In genomic region chr16:13130412-13130811, GRCm38 (mm10) we compare ENCODE assay signal across 7 mouse cellular contexts. TPM values are rescaled to one million over a fixed set of nuclear protein-coding genes. Genes with fewer than 3 reads are reported as not detected.
A peak's percentile ranks its signal among the peaks of the same experiment; 100 is the strongest.
DNase-seq lines count a peak whose midpoint lies in the region; ATAC-seq and TF ChIP-seq lines count a peak whose summit lies in the region.

No protein-coding gene starts in this region.

- H3K27ac ChIP-seq in kidney, adult 2 months (ENCODE audit: insufficient read depth, low read depth, low read length): no peak overlapping the region
- H3K27ac ChIP-seq in kidney, embryonic 16.5 days (ENCODE audit: low read length): no peak overlapping the region
- H3K27ac ChIP-seq in ES-Bruce4 (ENCODE audit: insufficient read depth, low read length): no peak overlapping the region
- no peak overlapping the region for H3K27ac ChIP-seq in embryonic fibroblast, embryonic 13.5 days (ENCODE audit: insufficient read depth, low read length)

- H3K4me3 ChIP-seq in kidney, adult 2 months (ENCODE audit: insufficient read depth, low read depth, low read length): no peak overlapping the region
- H3K4me3 ChIP-seq in kidney, embryonic 16.5 days (ENCODE audit: low read length): no peak overlapping the region
- H3K4me3 ChIP-seq in C2C12 (ENCODE audit: insufficient read depth, poor library complexity, severe bottlenecking) (no peak overlapping the region), ES-Bruce4 (ENCODE audit: low read depth, low read length) (no peak overlapping the region)
- no peak overlapping the region for H3K4me3 ChIP-seq in embryonic fibroblast, embryonic 13.5 days (ENCODE audit: insufficient read depth, low read length)

- no peaks in the 10 kb centered on the region for H3K4me1 ChIP-seq in kidney, adult 2 months (ENCODE audit: control insufficient read depth, insufficient read depth, low read length)
- H3K4me1 ChIP-seq in kidney, embryonic 16.5 days (ENCODE audit: insufficient read depth, low read length): no peaks in the 10 kb centered on the region
- H3K4me1 ChIP-seq in ES-Bruce4 (ENCODE audit: control insufficient read depth, insufficient read depth, low read length): no peaks in the 10 kb centered on the region
- no peaks in the 10 kb centered on the region for H3K4me1 ChIP-seq in embryonic fibroblast, embryonic 13.5 days (ENCODE audit: control insufficient read depth, insufficient read depth, low read length)

- H3K79me2 ChIP-seq in C2C12 (ENCODE audit: control insufficient read depth, insufficient read depth): no peaks in the 10 kb centered on the region

- no peak for TF ChIP-seq POLR2A in kidney, adult 2 months (IDR thresholded peaks at IDR 0.05; ENCODE audit: low read depth, low read length)
- no peak for TF ChIP-seq POLR2A in ES-Bruce4 (IDR thresholded peaks at IDR 0.05; ENCODE audit: insufficient read depth, low read length)
- TF ChIP-seq POLR2A in embryonic fibroblast, embryonic 13.5 days (IDR thresholded peaks at IDR 0.05; ENCODE audit: low read depth, low read length): no peak

- no peak overlapping the region for H3K9ac ChIP-seq in kidney, embryonic 16.5 days (replicated peaks; ENCODE audit: low read length)
- H3K9ac ChIP-seq in ES-Bruce4 (ENCODE audit: low read depth, poor library complexity, severe bottlenecking): peak overlapping the region; percentile 37; the same call in 1 of the 2 replicates

- peak; percentile 24 for DNase-seq in kidney, adult 2 months
- no peak for DNase-seq in layer of hippocampus, adult 9-11 months

- TF ChIP-seq EP300 in ES-Bruce4 (IDR thresholded peaks at IDR 0.05; ENCODE audit: insufficient read depth, low read depth, low read length): no peak

- H3K9me3 ChIP-seq in kidney, embryonic 16.5 days (ENCODE audit: low read length): no peaks in the 10 kb centered on the region
- H3K9me3 ChIP-seq in ES-Bruce4 (replicated peaks; ENCODE audit: control insufficient read depth, insufficient read depth, low read length, poor library complexity, severe bottlenecking): no peaks in the 10 kb centered on the region

- no peak overlapping the region for H3K4me2 ChIP-seq in kidney, embryonic 16.5 days (replicated peaks; ENCODE audit: low read depth, low read length)

- no peaks in the 10 kb centered on the region for H3K79me3 ChIP-seq in C2C12 (ENCODE audit: low read depth)

- H3ac ChIP-seq in C2C12 (ENCODE audit: control insufficient read depth, insufficient read length, low read depth): no peak overlapping the region

- peaks cover 2% of the 10 kb centered on the region for H3K36me3 ChIP-seq in kidney, adult 2 months (ENCODE audit: control insufficient read depth, insufficient read depth, low read length)
- H3K36me3 ChIP-seq in kidney, embryonic 16.5 days (ENCODE audit: insufficient read depth, low read length): peaks cover 62% of the 10 kb centered on the region
- H3K36me3 ChIP-seq in C2C12 (ENCODE audit: control insufficient read depth, insufficient read depth): peaks cover 54% of the 10 kb centered on the region
- peaks cover 13% of the 10 kb centered on the region for H3K36me3 ChIP-seq in ES-Bruce4 (ENCODE audit: control insufficient read depth, insufficient read depth, low read length, poor library complexity, severe bottlenecking)

- TF ChIP-seq CTCF in kidney, adult 2 months (conservative IDR thresholded peaks at IDR 0.05; ENCODE audit: insufficient read depth, insufficient read length, low read depth, low read length): peak; percentile 66
- TF ChIP-seq CTCF in C2C12 (IDR thresholded peaks at IDR 0.05; ENCODE audit: control insufficient read depth, insufficient read depth, insufficient read length): peak; percentile 33
- TF ChIP-seq CTCF in ES-Bruce4 (IDR thresholded peaks at IDR 0.05; ENCODE audit: low read depth, low read length): peak; percentile 91
- peak; percentile 67; the same call in 1 of the 2 replicates for TF ChIP-seq CTCF in embryonic fibroblast, embryonic 13.5 days (IDR thresholded peaks at IDR 0.05; ENCODE audit: borderline replicate concordance, insufficient read depth, low read length)

- ATAC-seq in kidney, embryonic 16.5 days (ENCODE audit: low FRiP score, low TSS enrichment): no peak
- ATAC-seq in neutrophil, adult 5-6 weeks (ENCODE audit: extremely low read depth, insufficient number of reproducible peaks, low FRiP score, poor library complexity, severe bottlenecking): 0 out of 2 replicates have a peak, but pooled peaks have one; percentile 6

- WGBS in kidney, adult 2 months: 61% methylated on average over 14 of the region's 14 CpGs
- 63% methylated on average over 14 of the region's 14 CpGs for WGBS in kidney, embryonic 16.5 days

- no peaks in the 10 kb centered on the region for H3K27me3 ChIP-seq in kidney, adult 2 months (replicated peaks; ENCODE audit: control insufficient read depth, insufficient read depth, low read length)
- no peaks in the 10 kb centered on the region for H3K27me3 ChIP-seq in kidney, embryonic 16.5 days (ENCODE audit: insufficient read depth, low read length)
- no peaks in the 10 kb centered on the region for H3K27me3 ChIP-seq in C2C12 (ENCODE audit: control insufficient read depth, insufficient read depth, insufficient read length)
- no peaks in the 10 kb centered on the region for H3K27me3 ChIP-seq in ES-Bruce4 (ENCODE audit: control insufficient read depth, insufficient read depth, low read length, poor library complexity, severe bottlenecking)

TF ChIP-seq in C2C12, 6 proteins besides CTCF, POLR2A, EP300 and RAD21:
- no peak for TF ChIP-seq CEBPB (IDR thresholded peaks at IDR 0.05; ENCODE audit: low read depth)
- no peak for TF ChIP-seq USF1 (IDR thresholded peaks at IDR 0.05; ENCODE audit: low read depth)
- no peak for TF ChIP-seq MYOD1 (IDR thresholded peaks at IDR 0.05; ENCODE audit: control insufficient read depth, insufficient read length, low read depth)
- no peak for TF ChIP-seq MAX (IDR thresholded peaks at IDR 0.05)
TF ChIP-seq in C2C12: peak in this region for 0.

RNA-seq across cellular contexts. Expression of gene Ercc4, which starts 20.9 kb away (rescaled TPM):
- polyA plus RNA-seq in kidney, adult 2 months (2012; rRNA removed): 10.0 and 13.2 TPM in 2 replicates
- polyA plus RNA-seq in kidney, embryonic 16.5 days (2015; fragmentation: Nextera tagmentation; extraction: Ambion mirVana): 14.4 and 16.7 TPM in 2 replicates
- polyA plus RNA-seq in C2C12 (2012; fragmentation: generic; extraction: Trizol): 6.6 TPM
- polyA plus RNA-seq in ES-Bruce4 (2011; ENCODE audit: insufficient read depth, insufficient read length, low read depth, missing spikeins): 12.4 and 13.4 TPM in 2 replicates
- polyA plus RNA-seq in embryonic fibroblast, embryonic 13.5 days (2011; ENCODE audit: insufficient read length, low read depth, missing spikeins): 13.2 and 14.0 TPM in 2 replicates
- 18.4 and 21.9 TPM in 2 replicates for total RNA-seq in neutrophil, adult 5-6 weeks (2017)

Comparison
In these comparisons a context has a peak if more than half of its experiments do, and no peak if none do; other contexts are left out.
1. CTCF ChIP-seq: peak in every context shown above with its lines; median percentile 91 in ES-Bruce4; 67 in embryonic fibroblast, embryonic 13.5 days; 66 in kidney, adult 2 months; 33 in C2C12.